Comparison of ENCODE assay signal across 13 mouse cellular contexts in the genomic region with DNA sequence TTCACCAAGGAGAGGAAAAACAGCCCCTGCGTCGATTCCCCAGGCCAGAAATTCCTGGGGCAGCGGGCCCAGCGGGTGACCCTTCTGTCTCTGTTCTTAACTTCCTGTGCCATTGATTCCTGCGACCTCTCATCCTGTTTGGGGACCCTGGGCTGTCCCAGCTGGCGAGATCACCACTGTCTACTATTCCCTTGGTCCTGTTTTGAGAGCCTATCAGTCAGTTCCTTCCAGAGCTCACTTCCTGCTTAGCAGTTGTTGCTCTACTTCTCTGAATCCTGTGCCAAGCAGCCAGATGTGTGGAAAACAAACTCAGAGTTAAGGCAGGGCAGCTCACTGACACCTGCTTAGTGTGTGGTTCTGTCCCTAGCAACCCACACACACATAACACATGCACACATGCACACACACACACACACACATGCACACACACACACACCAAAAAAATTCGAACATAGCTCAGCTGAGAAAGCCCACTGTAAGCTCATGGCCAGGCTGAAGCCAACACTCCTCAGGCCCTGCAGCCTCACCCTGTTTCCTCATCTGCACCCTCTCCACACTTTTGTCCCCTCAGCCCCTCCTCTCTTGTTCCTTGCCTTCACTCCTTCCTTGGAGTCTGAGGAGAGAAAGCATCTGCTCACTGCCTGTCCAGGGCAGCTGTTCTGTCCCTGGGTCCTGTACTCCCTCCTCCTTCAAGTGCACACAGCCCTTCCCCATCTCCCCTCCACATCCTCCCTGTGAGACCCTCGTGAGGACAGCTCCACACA. TPM values are rescaled to one million over a fixed set of nuclear protein-coding genes. Genes with fewer than 3 reads are reported as not detected.
DNase-seq lines count a peak whose midpoint lies in the region; ATAC-seq and TF ChIP-seq lines count a peak whose summit lies in the region.
"Had no signal": no experiment of that assay in that cellular context is flagged by ENCODE, and none has a peak within 500 bp of the region (broad histone marks: within the 10 kb centered on the region; RNA-seq: fewer than 3 reads in every experiment).

No protein-coding gene starts in this region.

- 19% methylated on average over 8 of the region's 8 CpGs for WGBS in lung, adult 2 months
- 25% methylated on average over 8 of the region's 8 CpGs for WGBS in embryonic facial prominence, embryonic 14.5 days
- 27% methylated on average over 8 of the region's 8 CpGs for WGBS in heart, embryonic 13.5 days
- 21% methylated on average over 8 of the region's 8 CpGs for WGBS in lung, embryonic 15.5 days

- H3K4me2 ChIP-seq in embryonic facial prominence, embryonic 14.5 days (ENCODE audit: low read depth, low read length) = no peak overlapping the region
- H3K4me2 ChIP-seq in heart, embryonic 13.5 days = no peak overlapping the region
- no peak overlapping the region for H3K4me2 ChIP-seq in lung, embryonic 15.5 days

- TF ChIP-seq POLR2A in lung, adult 2 months (IDR thresholded peaks at IDR 0.05; ENCODE audit: borderline replicate concordance, extremely low read depth, low read depth, low read length) = no peak

- H3K36me3 ChIP-seq in embryonic facial prominence, embryonic 14.5 days (ENCODE audit: control insufficient read depth, insufficient read depth, low read length) = no peaks in the 10 kb centered on the region
- H3K36me3 ChIP-seq in heart, embryonic 13.5 days = no peaks in the 10 kb centered on the region
- no peaks in the 10 kb centered on the region for H3K36me3 ChIP-seq in lung, embryonic 15.5 days

- H3K9me3 ChIP-seq in embryonic facial prominence, embryonic 14.5 days (ENCODE audit: control insufficient read depth, low read length) = no peaks in the 10 kb centered on the region
- no peaks in the 10 kb centered on the region for H3K9me3 ChIP-seq in heart, embryonic 13.5 days
- no peaks in the 10 kb centered on the region for H3K9me3 ChIP-seq in lung, embryonic 15.5 days

- H3K4me3 ChIP-seq in lung, adult 2 months (replicated peaks; ENCODE audit: extremely low read depth, low read depth, low read length) = no peak overlapping the region
- H3K4me3 ChIP-seq in embryonic facial prominence, embryonic 14.5 days (ENCODE audit: low read depth, low read length) = no peak overlapping the region
- no peak overlapping the region for H3K4me3 ChIP-seq in heart, embryonic 13.5 days
- H3K4me3 ChIP-seq in lung, embryonic 15.5 days = no peak overlapping the region
- no peak overlapping the region for H3K4me3 ChIP-seq in layer of hippocampus, adult 2 months

- H3K27me3 ChIP-seq in embryonic facial prominence, embryonic 14.5 days (replicated peaks; ENCODE audit: control insufficient read depth, insufficient read depth, low read length) = no peaks in the 10 kb centered on the region
- H3K27me3 ChIP-seq in heart, embryonic 13.5 days (replicated peaks) = peaks cover 3% of the 10 kb centered on the region; the same call in 1 of the 2 replicates
- no peaks in the 10 kb centered on the region for H3K27me3 ChIP-seq in lung, embryonic 15.5 days
- H3K27me3 ChIP-seq: Patski had no signal

- peak overlapping the region; percentile 48; the same call in 1 of the 2 replicates for H3K27ac ChIP-seq in embryonic facial prominence, embryonic 14.5 days (replicated peaks; ENCODE audit: low read depth, low read length)
- H3K27ac ChIP-seq in heart, embryonic 13.5 days (replicated peaks) = peak overlapping the region; percentile 62
- peak overlapping the region; percentile 21 for H3K27ac ChIP-seq in lung, embryonic 15.5 days
- H3K27ac ChIP-seq in layer of hippocampus, adult 2 months = no peak overlapping the region

- no peaks in the 10 kb centered on the region for H3K4me1 ChIP-seq in lung, adult 2 months (ENCODE audit: control insufficient read depth, insufficient read depth, low read length)
- no peaks in the 10 kb centered on the region for H3K4me1 ChIP-seq in embryonic facial prominence, embryonic 14.5 days (ENCODE audit: control insufficient read depth, insufficient read depth, low read length)
- no peaks in the 10 kb centered on the region for H3K4me1 ChIP-seq in heart, embryonic 13.5 days
- H3K4me1 ChIP-seq in lung, embryonic 15.5 days = peaks cover 11% of the 10 kb centered on the region; the same call in 1 of the 2 replicates

- DNase-seq in lung, adult 18-20 months = peak; percentile 39 to 48
- DNase-seq in lung, adult 2 months = no peak
- DNase-seq in embryonic facial prominence, embryonic 14.5 days (ENCODE audit: low spot score) = peak; percentile 45
- DNase-seq in left cerebral cortex, adult 8-10 months (ENCODE audit: low spot score in 2 of 2) = no peak
- no peak for DNase-seq in layer of hippocampus, adult 2 months (ENCODE audit: low spot score in 2 of 2)

- TF ChIP-seq CTCF in lung, adult 2 months (IDR thresholded peaks at IDR 0.05; ENCODE audit: insufficient read depth, low read length) = no peak
- no peak for TF ChIP-seq CTCF in layer of hippocampus, adult 2 months (conservative IDR thresholded peaks at IDR 0.05)

- H3K9ac ChIP-seq in embryonic facial prominence, embryonic 14.5 days (ENCODE audit: low read depth, low read length) = no peak overlapping the region
- H3K9ac ChIP-seq in heart, embryonic 13.5 days = no peak overlapping the region
- H3K9ac ChIP-seq in lung, embryonic 15.5 days = no peak overlapping the region

- no peak for ATAC-seq in embryonic facial prominence, embryonic 14.5 days (ENCODE audit: low read depth)
- no peak for ATAC-seq in heart, embryonic 13.5 days (ENCODE audit: extremely low read depth, insufficient number of reproducible peaks, low FRiP score, low TSS enrichment)
- peak; percentile 40; the same call in 1 of the 2 replicates for ATAC-seq in lung, embryonic 15.5 days (ENCODE audit: borderline replicate concordance, extremely low read depth, low FRiP score, low TSS enrichment)
- ATAC-seq: inflammation-experienced regulatory T-cells, adult 6 months; Patski had no signal

RNA-seq across cellular contexts. Expression of a gene that starts 11.2 kb away (rescaled TPM):
- 0.62 and 0.65 TPM in 2 replicates for polyA plus RNA-seq in lung, adult 2 months (2012; rRNA removed)
- not detected in 2 replicates for polyA plus RNA-seq in embryonic facial prominence, embryonic 14.5 days (2014; fragmentation: Nextera tagmentation; extraction: Ambion mirVana)
- not detected in 2 replicates for polyA plus RNA-seq in heart, embryonic 13.5 days (2015; fragmentation: Nextera tagmentation; extraction: Ambion mirVana)
- polyA plus RNA-seq in lung, embryonic 15.5 days (2015; fragmentation: Nextera tagmentation; extraction: Ambion mirVana) = 0.11 TPM in 1 of 2 replicates, not detected in the other
- total RNA-seq in left cerebral cortex, adult 8-10 months (2022) = under 1 TPM; 0.63 to 0.94 (median 0.69) TPM
- under 1 TPM; 0.20 to 0.37 TPM for total RNA-seq in layer of hippocampus, adult 2 months (2021)
- total RNA-seq: neutrophil, adult 5-6 weeks had no signal
- polyA plus RNA-seq: forebrain, embryonic 11.5 days; inflammation-experienced regulatory T-cells, adult 6 months; liver, embryonic 16.5 days; Patski; stomach, embryonic 16.5 days had no signal

Comparison
In these comparisons a context has a peak if more than half of its experiments do, and no peak if none do; other contexts are left out.
1. DNase-seq: peak in lung, adult 18-20 months (2 of 2) and embryonic facial prominence, embryonic 14.5 days (single experiment); none in lung, adult 2 months (single experiment), left cerebral cortex, adult 8-10 months (0 of 2) and layer of hippocampus, adult 2 months (0 of 2).